Mouse (Mus musculus) inflammation-experienced regulatory T-cells, adult 6 months (primary cell): ENCODE data around the gene Fbxw7. TPM values are rescaled to one million over a fixed set of nuclear protein-coding genes. Genes with fewer than 3 reads are reported as not detected.

Experiments
- ATAC-seq: one replicate; pipeline ENCODE4 v1.8.0; 2017
- polyA plus RNA-seq, 3 experiments: library from polyadenylated mRNA; unstranded; fragments of 100-300 nt; shearing (Covaris generic); gene quantifications; one replicate each; pipeline ENCODE4 v1.2.1; 2017

Gene Fbxw7
- polyA plus RNA-seq, 3 experiments from 2014 or later = 17.0 to 21.0 (median 17.2) TPM

- no peak for ATAC-seq
Measured at GRCm38 (mm10) chr3:84897952-84898351, 82.9 kb downstream of the Fbxw7 start.

GRCm38 (mm10) chr3:84906528-84906927 lies 91.5 kb downstream of the Fbxw7 start:
- ATAC-seq = peak; percentile 63

GRCm38 (mm10) chr3:84914284-84914683 lies 99.2 kb downstream of the Fbxw7 start:
- no peak for ATAC-seq

- ATAC-seq = no peak
Measured at GRCm38 (mm10) chr3:84917903-84918679, 103.0 kb downstream of the Fbxw7 start.

DNA sequence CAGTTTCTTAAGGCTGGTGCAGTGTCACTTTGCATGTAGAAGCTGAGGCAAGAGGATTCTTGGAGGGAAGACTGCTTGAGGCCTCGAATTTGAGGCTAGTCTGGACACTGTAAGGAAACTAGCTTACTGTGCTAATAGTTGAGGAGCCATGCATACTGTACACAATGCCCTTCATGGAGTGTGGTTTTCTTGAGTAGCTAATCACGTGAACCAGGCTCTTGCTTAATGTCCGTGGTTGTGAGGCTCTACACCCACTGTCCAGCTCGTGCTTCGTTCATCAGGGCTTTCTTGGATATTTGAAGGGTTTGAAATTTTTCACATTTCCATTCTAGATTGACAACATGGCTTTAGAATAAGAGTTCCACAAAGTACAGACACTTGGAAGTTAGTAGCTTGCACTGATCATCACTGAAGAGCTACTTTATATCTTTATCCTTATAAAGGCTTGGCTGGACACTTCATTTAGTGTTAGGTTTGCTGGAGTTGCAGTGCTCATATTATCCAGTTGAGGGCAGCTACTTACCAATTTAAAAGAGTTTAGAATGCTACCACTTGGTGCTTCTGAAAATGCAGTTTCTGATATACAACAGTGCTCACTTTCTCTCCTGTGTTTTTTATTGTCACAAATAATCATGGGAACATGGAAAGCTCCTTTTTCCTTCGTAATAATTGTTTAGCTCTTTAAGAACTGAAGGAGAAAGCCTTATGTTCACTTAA lies 106.8 kb downstream of the Fbxw7 start:
- ATAC-seq = no peak

DNA sequence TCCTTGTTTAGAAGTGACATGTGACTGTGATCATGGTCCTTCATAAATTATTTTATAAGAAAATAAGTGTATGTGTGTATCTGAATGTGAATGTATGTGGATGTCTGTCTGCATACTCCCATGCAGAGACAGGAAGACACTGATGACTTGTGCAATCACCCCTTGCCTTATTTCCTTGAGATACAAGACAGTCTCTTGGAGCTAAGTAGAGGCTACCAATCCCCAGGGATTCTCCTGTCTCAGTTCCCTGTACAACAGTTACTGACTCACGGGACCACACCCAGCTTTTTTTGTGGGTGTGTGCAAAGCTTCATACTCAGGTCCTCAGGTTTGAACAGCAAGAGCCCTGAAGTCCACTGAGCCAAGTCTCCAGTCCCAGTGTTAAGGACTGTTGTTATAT lies 108.2 kb downstream of the Fbxw7 start:
- ATAC-seq = no peak

DNA sequence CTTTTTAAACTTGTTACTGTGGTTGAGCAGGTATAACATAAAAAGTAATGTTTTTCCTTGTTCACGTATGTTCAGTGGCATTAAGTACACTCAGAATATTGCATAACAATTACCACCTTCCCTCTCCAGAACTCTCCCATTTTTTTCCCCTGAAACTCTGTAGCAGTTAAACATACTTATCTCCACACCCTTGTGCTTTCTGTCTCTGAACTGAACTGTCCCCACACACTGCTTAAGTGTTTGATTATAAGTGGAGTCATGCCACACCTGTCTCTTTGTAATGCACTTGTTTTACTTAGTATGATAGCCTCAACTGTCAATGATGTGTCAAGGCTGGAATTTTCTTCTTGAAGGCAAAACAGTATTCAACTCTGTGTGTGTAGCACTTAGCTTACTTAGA lies 108.6 kb downstream of the Fbxw7 start:
- no peak for ATAC-seq

DNA sequence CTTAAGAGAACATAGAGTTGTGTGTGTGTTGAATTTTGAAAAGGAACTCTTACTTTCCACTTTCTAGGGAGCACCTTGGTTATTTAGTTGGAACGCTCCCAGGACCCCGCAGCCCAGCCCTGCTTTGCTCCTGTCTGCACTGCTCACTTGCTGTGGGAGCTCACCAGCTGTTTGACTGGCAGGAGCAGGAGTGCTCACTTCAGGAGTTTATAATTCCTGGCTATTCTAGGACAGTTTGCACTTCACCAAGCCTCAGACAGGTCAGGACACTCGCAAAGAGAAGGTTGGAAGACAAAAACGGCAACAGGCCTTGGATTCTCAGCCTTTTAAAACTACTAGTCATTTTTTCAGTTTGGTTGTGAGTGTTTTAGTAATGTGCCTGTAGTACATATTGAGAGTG lies 110.2 kb downstream of the Fbxw7 start:
- no peak for ATAC-seq

DNA sequence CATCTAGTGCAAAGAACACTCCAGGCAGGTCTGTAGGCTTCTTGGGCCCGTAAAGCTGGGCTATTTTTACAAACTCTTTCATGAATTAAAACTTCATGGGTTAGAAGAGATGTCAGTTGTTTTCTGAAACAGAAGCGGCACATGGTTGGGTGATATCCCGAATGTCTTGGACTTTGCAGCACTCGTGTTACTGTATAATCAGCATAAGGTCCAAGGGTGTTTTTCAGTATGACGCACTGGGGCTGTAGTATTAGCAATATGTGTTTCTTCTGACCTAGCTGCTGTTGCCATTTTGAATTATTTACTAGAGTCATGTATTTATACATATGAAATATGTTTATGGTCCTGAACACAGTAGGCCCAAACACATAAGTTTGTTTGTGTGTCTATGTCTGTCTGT lies 111.1 kb downstream of the Fbxw7 start:
- no peak for ATAC-seq

DNA sequence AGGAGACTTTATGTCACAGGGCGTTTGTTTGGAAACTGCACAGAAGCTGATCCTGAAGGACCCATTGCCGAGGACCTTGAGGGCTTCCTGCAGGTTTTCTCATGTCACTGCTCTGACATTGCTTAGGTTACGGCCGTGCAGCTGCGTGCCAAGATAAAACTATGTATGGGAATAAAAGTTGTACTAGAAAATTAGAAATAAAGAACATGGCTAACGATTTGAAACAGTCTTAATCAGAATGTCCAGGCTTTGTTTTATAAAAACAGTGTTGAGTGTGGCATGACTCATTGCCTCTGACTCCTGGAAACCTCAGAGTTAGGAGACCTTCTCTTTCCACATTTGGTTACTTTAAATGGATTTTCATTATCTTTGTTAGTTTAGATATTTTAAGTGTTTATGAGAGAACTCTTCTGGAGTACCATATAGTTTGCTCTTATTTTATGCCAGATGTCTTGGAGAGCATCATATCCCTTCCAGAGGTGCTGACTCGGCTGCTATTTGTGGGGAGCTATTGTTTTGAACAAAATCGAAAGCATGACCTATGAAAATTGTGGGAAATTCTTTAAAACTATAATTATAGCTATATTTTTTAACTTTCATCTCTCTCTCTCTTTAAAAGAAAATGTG lies 112.2 kb downstream of the Fbxw7 start:
- ATAC-seq = no peak

GRCm38 (mm10) chr3:84927901-84928300 lies 112.8 kb downstream of the Fbxw7 start:
- ATAC-seq = no peak

DNA sequence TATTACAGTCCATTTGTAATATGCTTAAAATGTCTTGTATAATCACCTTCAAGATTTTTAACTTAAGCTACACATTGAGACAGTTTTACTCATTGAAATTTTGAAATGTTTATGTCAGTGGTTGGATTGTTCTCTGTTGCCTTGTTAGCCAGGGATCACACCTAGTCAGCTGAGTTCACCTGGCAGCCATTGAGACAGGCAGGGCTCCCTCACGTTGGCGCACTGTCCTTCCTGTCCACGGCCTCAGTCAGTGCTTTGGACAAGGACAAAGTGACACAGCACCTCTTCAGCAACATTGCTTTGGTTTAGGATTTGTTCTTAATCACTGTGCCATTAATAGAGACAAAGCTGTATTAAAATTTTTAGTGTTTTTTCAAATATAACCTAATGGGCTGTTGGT lies 114.1 kb downstream of the Fbxw7 start:
- ATAC-seq = no peak

DNA sequence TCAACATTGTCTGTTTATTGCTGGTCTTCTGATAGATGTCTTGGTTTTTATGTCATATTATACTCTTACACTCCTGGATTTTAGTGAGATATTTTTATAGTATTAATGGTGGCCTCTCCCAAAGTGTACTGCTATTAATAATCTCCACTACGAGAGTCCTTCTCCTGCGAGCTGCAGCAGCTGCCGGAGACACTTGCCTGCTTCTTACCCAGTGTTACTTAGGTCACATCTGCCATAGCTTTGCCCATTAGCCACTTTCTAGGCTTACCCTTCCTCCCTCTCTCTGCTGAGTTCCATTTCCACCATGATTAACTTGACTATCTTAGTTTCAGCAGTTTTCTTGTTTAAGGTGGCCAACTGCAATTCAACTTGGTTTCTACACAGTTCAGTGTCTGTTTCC lies 115.6 kb downstream of the Fbxw7 start:
- no peak for ATAC-seq

DNA sequence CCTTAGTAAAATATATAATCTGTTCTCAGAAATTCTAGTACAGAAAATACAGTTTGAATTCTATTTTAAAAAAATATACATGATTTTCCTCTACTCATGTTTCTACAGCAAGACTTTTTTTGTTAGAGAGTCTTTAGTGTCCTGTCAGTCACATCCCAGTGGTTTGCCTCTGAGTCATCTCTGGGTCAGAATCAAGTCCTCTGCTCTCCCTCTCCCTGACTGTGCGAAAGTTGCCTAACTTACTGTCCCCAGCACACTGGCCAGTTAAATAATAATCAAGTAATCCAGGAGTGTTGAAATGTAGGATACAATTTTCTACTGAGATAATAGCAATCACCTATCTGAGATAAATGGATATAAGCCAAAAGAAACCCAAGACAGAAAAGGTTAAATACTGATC lies 120.7 kb downstream of the Fbxw7 start:
- ATAC-seq = no peak

DNA sequence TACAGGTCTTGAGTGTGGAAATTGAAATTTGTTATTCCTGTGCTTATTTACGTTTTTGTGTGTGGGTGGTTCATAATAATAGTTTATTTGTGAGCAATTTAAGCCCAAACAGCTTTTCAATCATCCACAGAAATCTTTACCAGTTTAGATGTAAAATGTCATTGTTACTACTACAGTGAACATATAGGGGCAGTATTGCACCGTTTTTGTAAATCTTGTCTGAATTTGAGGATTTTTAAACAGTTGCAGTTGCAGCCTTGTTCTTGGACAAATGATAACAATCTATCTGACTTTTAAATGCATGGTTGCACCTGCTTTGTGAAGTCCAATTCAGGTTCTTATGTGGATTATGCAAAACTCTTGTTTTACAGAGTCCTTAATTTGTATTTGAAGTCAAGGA lies 121.2 kb downstream of the Fbxw7 start:
- ATAC-seq = no peak

- no peak for ATAC-seq
Measured at GRCm38 (mm10) chr3:84936956-84937355, 121.9 kb downstream of the Fbxw7 start.

DNA sequence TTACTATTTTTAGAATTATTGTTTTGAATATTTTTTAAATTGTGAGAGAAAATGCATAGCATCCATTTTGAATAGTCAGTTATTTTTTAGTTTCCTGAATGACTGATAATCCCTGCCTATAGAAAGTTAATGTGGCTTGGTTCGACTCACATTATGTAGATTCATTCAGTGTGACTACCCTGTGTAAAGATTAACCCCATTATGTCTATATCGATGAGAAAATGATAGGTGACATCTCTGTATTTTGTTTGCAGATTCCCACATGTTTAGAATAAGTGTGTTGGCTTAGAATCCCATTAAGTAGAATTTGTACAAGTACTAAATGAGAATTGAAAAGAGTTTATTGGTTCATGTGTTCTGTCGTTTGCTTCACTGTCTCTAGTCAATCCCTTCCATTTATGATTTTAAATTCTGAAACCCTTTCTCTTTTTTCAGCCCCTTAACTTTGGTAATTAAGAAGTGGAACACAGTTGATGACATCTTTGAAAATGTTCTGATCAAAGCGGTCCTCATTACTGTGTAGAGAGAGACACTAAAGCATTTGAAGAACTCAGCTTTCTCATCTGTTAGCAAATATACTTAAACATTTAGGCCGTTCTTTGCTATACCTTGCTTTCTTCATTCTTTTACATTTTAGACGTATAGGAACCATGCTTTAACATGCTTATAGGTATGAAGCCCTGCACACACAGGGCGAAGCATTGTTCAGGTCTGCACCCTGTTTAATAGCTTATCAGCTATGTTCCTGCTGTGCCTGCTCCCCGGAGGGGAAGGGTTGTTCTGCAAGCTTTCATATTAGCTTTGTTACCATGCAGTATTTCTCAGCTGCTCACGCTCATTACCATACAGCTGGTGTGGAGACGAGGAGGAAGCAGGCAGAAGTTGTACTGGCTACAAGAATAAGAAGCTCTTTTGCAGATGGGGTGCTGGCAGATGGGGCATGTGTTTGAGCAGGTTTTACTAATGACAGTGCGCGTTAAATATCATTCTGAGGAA lies 122.6 kb downstream of the Fbxw7 start:
- no peak for ATAC-seq

- ATAC-seq = no peak
Measured at GRCm38 (mm10) chr3:84944933-84945332, 129.9 kb downstream of the Fbxw7 start.

GRCm38 (mm10) chr3:84946381-84946780 lies 131.3 kb downstream of the Fbxw7 start:
- ATAC-seq = no peak

- no peak for ATAC-seq
Measured at GRCm38 (mm10) chr3:84949387-84949786, 134.3 kb downstream of the Fbxw7 start.

GRCm38 (mm10) chr3:84951698-84952097 lies 136.6 kb downstream of the Fbxw7 start:
- ATAC-seq = no peak

DNA sequence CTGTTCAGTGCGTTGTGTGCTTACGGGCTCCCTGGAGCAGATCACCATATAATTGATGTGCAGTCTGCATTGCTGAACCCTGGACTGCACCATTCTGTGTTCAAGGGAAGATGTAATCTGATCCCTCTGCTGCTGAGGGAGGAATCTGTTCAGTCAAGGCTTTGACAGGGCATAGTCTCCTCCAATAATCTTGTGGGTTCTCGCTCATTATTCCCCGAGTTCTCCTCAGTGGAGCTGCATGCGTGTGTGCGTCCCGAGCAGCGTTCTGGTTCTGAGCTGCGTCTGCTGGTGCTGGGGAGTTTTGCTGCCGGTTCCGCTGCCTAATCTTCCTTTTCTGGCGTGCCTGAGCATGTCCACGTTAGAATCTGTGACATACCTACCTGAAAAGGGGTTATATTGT lies 137.1 kb downstream of the Fbxw7 start:
- ATAC-seq = no peak
